Mouse (Mus musculus): ENCODE results near the gene Igfbp4.

DNA sequence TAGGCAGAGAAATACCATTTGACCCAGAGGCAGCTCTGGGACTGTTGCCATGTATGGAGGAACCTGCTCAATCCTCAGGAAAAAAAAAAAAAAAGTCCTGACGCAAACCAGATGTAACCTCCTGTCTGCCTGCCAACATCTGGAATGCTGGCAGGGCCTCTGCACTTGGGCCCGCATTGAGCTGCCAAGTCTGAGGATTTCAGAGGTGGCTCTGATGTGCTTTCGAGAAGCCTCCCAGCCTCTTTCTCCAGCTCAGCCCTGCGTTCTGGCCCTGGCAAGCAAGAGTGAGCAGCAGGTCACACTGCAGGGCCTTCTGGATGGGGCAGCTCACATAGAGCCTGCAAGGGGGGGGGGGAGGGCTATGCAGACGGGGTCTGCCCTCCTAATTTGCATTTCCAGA lies 6.1 kb downstream of the Igfbp4 start:
- TF ChIP-seq CHD2 (IDR thresholded peaks at IDR 0.05; ENCODE audit: low read length), result no peak
- TF ChIP-seq CTCF (conservative IDR thresholded peaks at IDR 0.05 in 1 of 2, IDR thresholded peaks at IDR 0.05 in 1 of 2; ENCODE audit: low read depth in 2 of 2, low read length in 2 of 2), result no peak
- no peak for TF ChIP-seq NRF1 (IDR thresholded peaks at IDR 0.05; ENCODE audit: low read depth, low read length)
- no peak for TF ChIP-seq POLR2A (IDR thresholded peaks at IDR 0.05; ENCODE audit: low read depth, low read length)
- TF ChIP-seq RAD21 (IDR thresholded peaks at IDR 0.05; ENCODE audit: low read depth, low read length), result no peak
- no peak for TF ChIP-seq ZNF384 (IDR thresholded peaks at IDR 0.05; ENCODE audit: low read depth, low read length)
- TF ChIP-seq ZMIZ1 (IDR thresholded peaks at IDR 0.05; ENCODE audit: low read depth, low read length), result no peak
- no peak for TF ChIP-seq SMC3 (IDR thresholded peaks at IDR 0.05; ENCODE audit: low read depth, low read length)
- TF ChIP-seq MEF2A (IDR thresholded peaks at IDR 0.05; ENCODE audit: borderline replicate concordance, low read depth, low read length), result no peak
- no peak for TF ChIP-seq ZKSCAN1 (IDR thresholded peaks at IDR 0.05; ENCODE audit: borderline replicate concordance, low read depth, low read length)
- TF ChIP-seq MYC (IDR thresholded peaks at IDR 0.05; ENCODE audit: low read depth, low read length), result no peak
- TF ChIP-seq ZC3H11A (IDR thresholded peaks at IDR 0.05; ENCODE audit: low read depth, low read length), result no peak

Measured in CH12.LX (cell line).